Mouse (Mus musculus) bone marrow, adult 2 months (tissue): ENCODE measurements at regions not wholly inside any gene's neighbourhood (a gene's known extent, or its start where the extent isn't known, plus 50 kb on each side); places are given as distances from the start of the nearest gene placed in this dataset.

Experiments used
- H3K27ac ChIP-seq: fragments of 200-500 bp; 2 replicates; pipeline ENCODE4 v1.5.1; 2012; ENCODE audit warnings: low read depth, mild to moderate bottlenecking, control low read depth, inconsistent platforms, low read length; ENCODE audit not compliant: control insufficient read depth, poor library complexity, insufficient read depth
- H3K4me1 ChIP-seq: fragments of 200-500 bp; 2 replicates; pipeline ENCODE4 v1.6.1; 2011; ENCODE audit warnings: low read length; ENCODE audit not compliant: control insufficient read depth, insufficient read depth
- H3K4me3 ChIP-seq: fragments of 200-500 bp; replicated peaks from 2 replicates; pipeline ENCODE3; 2011; ENCODE audit warnings: mild to moderate bottlenecking, low read depth, low read length, control low read depth; ENCODE audit not compliant: control insufficient read depth
- CTCF ChIP-seq: fragments of 200-500 bp; IDR thresholded peaks from 2 replicates; pipeline ENCODE4 v1.5.1; 2011; ENCODE audit warnings: low read length, control low read depth; ENCODE audit not compliant: control insufficient read depth, insufficient read depth
- POLR2A ChIP-seq: fragments of 200-500 bp; IDR thresholded peaks from 2 replicates; pipeline ENCODE4 v1.6.1; 2011; ENCODE audit warnings: low read depth, mild to moderate bottlenecking, control low read depth, low read length, borderline replicate concordance; ENCODE audit not compliant: control insufficient read depth
- WGBS: fragments of 180-500 bp; shearing (Covaris S2); methylation state at CpG from one replicate; pipeline ENCODE4 v1.1.7; 2018; 5-methylcytosine and 5-hydroxymethylcytosine counted together

DNA sequence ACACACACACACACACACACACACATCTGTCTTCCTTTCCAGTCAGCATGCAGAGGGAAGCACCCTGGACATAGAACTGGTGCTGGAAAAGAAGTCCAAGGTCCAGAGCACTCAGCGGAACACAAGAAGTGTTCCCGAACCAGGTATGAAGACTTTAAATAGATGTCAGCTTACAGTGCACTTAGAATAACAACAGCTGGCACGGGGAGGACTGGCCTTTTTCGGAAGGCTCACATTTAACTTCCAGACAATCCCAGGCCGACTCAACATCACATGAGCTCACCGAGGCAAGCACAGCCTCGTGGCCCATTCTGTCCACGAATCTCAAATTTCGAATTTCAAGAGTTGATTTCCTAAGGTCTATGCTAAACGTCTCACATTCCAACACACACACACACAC, 70.9 kb upstream of the Slc25a33 start:
- TF ChIP-seq CTCF (no peak), POLR2A (no peak)
- 67% methylated on average over 10 of the region's 10 CpGs for WGBS
- H3K27ac ChIP-seq = no peak overlapping the region
- no peak overlapping the region for H3K4me3 ChIP-seq
- peaks cover 2% of the 10 kb centered on the region; the same call in 1 of the 2 replicates for H3K4me1 ChIP-seq

GRCm38 (mm10) chr4:149843736-149844135, 69.7 kb upstream of the Slc25a33 start:
- H3K27ac ChIP-seq = no peak overlapping the region
- peaks cover 2% of the 10 kb centered on the region; the same call in 1 of the 2 replicates for H3K4me1 ChIP-seq
- no peak overlapping the region for H3K4me3 ChIP-seq
- TF ChIP-seq POLR2A (no peak), CTCF (no peak)
- 78% methylated on average over 10 of the region's 10 CpGs for WGBS

DNA sequence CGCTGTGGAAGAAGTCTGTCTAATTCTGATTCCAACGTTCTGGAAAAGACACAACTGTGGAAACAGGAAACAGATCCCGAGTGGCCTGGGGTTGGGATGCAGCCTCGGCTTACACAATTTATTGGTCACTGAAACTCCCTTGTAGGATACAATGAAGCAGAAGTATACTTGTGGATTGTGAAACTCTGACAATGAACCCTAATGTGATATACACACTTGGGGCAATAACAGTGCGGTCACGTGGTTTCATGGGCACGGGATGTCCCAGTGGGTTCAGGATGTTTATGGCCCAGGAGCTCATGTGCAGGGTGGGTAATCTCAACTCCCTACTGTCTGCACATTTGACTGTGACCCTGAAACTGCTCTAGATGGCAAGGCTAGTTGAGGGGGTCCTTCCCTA, 68.8 kb upstream of the Slc25a33 start:
- peaks cover 2% of the 10 kb centered on the region; the same call in 1 of the 2 replicates for H3K4me1 ChIP-seq
- peak; percentile 3; the same call in 1 of the 2 replicates for TF ChIP-seq CTCF
- TF ChIP-seq POLR2A = no peak
- no peak overlapping the region for H3K4me3 ChIP-seq
- no peak overlapping the region; the same call in 1 of the 2 replicates for H3K27ac ChIP-seq
- WGBS = 34% methylated on average over 7 of the region's 7 CpGs

DNA sequence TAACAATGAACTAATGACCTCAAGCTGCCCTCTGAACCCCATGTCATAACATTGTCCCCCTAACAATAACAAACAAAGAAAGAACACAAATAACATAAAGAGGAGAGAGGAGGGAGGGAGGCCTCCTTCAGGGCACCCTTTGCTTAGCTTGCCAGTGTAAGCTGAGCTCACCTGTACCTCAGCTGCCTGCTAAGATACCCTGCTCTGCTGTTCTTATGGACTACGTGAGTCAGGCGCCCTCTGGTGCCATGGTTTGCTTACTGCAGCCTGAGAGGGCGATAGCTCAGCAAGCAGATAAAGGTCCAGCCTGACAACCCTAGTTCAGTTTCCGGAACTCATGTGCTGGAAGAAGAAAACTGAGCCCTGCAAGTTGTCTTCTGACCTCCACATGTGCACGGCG, 67.8 kb upstream of the Slc25a33 start:
- TF ChIP-seq CTCF = peak; percentile 64
- no peak for TF ChIP-seq POLR2A
- H3K4me3 ChIP-seq = no peak overlapping the region
- H3K4me1 ChIP-seq = peaks cover 2% of the 10 kb centered on the region; the same call in 1 of the 2 replicates
- no peak overlapping the region for H3K27ac ChIP-seq
- WGBS = 81% methylated on average over 6 of the region's 6 CpGs

DNA sequence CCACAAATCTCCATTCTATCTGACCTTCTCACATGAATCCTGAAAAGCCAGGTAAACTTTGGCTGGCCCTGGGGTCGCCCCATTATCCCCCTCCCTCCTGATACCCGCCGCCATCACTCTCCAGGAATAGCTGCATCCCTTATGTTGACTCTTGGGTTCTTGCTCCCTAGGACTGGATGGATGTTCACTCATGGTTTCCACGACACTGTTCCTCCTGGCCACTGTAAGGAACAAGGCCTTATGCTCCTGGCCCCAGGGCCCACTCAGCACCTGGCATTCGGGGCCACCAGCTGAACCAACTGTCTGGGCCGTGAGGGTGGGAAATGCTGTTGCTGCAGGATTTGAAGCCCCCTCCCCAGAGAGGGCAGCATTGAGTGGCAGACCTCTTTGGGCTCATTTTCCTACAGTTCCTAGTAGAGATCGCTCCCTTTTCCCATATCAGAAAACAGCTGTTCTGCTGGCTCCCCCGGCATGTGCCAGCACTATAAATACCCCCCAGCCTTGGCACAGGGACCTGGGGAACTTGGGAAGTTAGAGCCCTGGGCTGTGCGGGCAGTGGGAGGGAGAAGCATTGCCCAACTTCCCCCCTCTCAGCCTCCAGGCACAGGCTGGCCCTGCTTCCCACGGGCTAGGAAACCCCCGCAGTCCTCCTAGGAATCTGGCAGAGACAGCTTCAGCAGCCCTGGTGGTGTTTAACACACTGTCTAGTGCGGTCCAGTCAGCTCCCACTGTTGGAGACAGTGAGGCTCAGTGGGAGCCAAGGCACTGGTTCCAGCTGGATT, 66.6 kb upstream of the Slc25a33 start:
- Histone ChIP-seq H3K4me1 (no peaks in the 10 kb centered on the region; the same call in 1 of the 2 replicates), H3K27ac (no peak overlapping the region), H3K4me3 (no peak overlapping the region)
- no peak for TF ChIP-seq POLR2A
- no peak for TF ChIP-seq CTCF
- 61% methylated on average over 12 of the region's 12 CpGs for WGBS

DNA sequence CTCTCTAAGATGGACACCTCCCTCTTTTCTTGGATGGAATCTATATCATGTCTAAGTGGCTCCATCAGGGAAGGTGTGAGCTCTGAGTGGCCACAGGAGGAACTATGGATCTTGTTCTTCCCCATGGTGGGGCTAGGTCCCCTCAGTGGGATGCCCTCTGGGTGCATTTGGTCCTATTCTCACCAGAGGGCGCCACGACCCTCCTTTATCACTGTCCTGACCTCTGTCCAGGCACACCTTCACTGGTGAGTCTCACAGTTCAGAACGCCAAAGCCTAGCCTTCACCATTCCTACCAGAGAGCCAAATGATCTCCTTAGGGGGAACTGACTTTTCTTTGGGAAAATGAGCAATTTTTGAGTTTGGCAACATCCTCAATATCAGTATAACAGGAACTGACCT, 64.6 kb upstream of the Slc25a33 start:
- no peaks in the 10 kb centered on the region; the same call in 1 of the 2 replicates for H3K4me1 ChIP-seq
- no peak overlapping the region for H3K27ac ChIP-seq
- H3K4me3 ChIP-seq = no peak overlapping the region
- TF ChIP-seq CTCF = peak; percentile 71
- no peak for TF ChIP-seq POLR2A
- 5% methylated on average over 3 of the region's 3 CpGs for WGBS

- H3K27ac ChIP-seq = no peak overlapping the region
- H3K4me1 ChIP-seq = no peaks in the 10 kb centered on the region
- WGBS = 62% methylated on average over 9 of the region's 9 CpGs
- no peak for TF ChIP-seq CTCF
- TF ChIP-seq POLR2A = no peak
- H3K4me3 ChIP-seq = no peak overlapping the region
These were observed 60.6 kb upstream of the Slc25a33 start for GRCm38 (mm10) chr4:149834646-149835156.

GRCm38 (mm10) chr4:149832446-149833101, 58.5 kb upstream of the Slc25a33 start:
- no peak for TF ChIP-seq POLR2A
- no peak for TF ChIP-seq CTCF
- Histone ChIP-seq H3K4me3 (no peak overlapping the region), H3K27ac (no peak overlapping the region), H3K4me1 (no peaks in the 10 kb centered on the region)
- 60% methylated on average over 10 of the region's 10 CpGs for WGBS
